Mouse (Mus musculus) lung, embryonic 14.5 days (tissue): ENCODE results near the gene Cux2. TPM values are rescaled to one million over a fixed set of nuclear protein-coding genes. Genes with fewer than 3 reads are reported as not detected.

Source experiments
- ATAC-seq: fragments of 200-750 bp; cut with Nextera tagmentation; 2 replicates; pipeline ENCODE4 v1.8.0; 2017; ENCODE audit warnings: mild to moderate bottlenecking, moderate TSS enrichment, moderate library complexity; ENCODE audit not compliant: insufficient read depth
- DNase-seq: peaks from one replicate; pipeline ENCODE4 v3.0.0-alpha.2; 2015
- H3K27ac ChIP-seq: fragments of 300-500 bp; sonication (generic); 2 replicates; pipeline ENCODE4 v1.5.1; 2014; ENCODE audit warnings: low read depth, mild to moderate bottlenecking, moderate library complexity
- H3K27me3 ChIP-seq: fragments of 300-500 bp; sonication (generic); 2 replicates; pipeline ENCODE4 v1.6.1; 2014; ENCODE audit warnings: low read length, control low read depth; ENCODE audit not compliant: insufficient read depth
- H3K36me3 ChIP-seq: fragments of 300-500 bp; sonication (generic); 2 replicates; pipeline ENCODE4 v1.6.1; 2014; ENCODE audit warnings: control low read depth; ENCODE audit not compliant: insufficient read depth
- H3K4me1 ChIP-seq: fragments of 300-500 bp; sonication (generic); 2 replicates; pipeline ENCODE4 v1.6.1; 2014; ENCODE audit warnings: antibody characterized with exemption, control low read depth; ENCODE audit not compliant: insufficient read depth
- H3K4me2 ChIP-seq: fragments of 300-500 bp; sonication (generic); 2 replicates; pipeline ENCODE4 v1.6.1; 2014; ENCODE audit warnings: mild to moderate bottlenecking
- H3K4me3 ChIP-seq: fragments of 300-500 bp; sonication (generic); 2 replicates; pipeline ENCODE4 v1.5.1; 2014; ENCODE audit warnings: low read depth, low read length
- H3K9ac ChIP-seq: fragments of 300-500 bp; sonication (generic); 2 replicates; pipeline ENCODE4 v1.6.1; 2014
- H3K9me3 ChIP-seq: fragments of 300-500 bp; sonication (generic); 2 replicates; pipeline ENCODE4 v1.6.1; 2016; ENCODE audit warnings: low read depth, low read length, control low read depth
- CTCF ChIP-seq: IDR thresholded peaks from 2 replicates; pipeline ENCODE4 v1.5.1; 2016; ENCODE audit warnings: antibody characterized with exemption, low read depth
- WGBS: fragments of 180-500 bp; shearing (Covaris S2); extraction: QIAGEN DNeasy Blood & Tissue Kit; methylation state at CpG from one replicate; pipeline ENCODE4 v1.1.7; 2014; 5-methylcytosine and 5-hydroxymethylcytosine counted together
- polyA plus RNA-seq: library from polyadenylated mRNA; unstranded; fragments of >200 nt; fragmentation: Nextera tagmentation; extraction: Ambion mirVana; gene quantifications from 2 replicates; pipeline ENCODE4 v1.2.1, GENCODE M21; 2014

Gene Cux2
- polyA plus RNA-seq, 1 experiment from 2014 or later = 4.0 TPM

- Histone ChIP-seq H3K4me3 (no peak overlapping the region), H3K36me3 (peaks cover 88% of the 10 kb centered on the region), H3K4me1 (no peaks in the 10 kb centered on the region), H3K9me3 (no peaks in the 10 kb centered on the region), H3K9ac (no peak overlapping the region), H3K27me3 (no peaks in the 10 kb centered on the region), H3K4me2 (no peak overlapping the region), H3K27ac (no peak overlapping the region)
- 83% methylated on average over 5 of the region's 5 CpGs for WGBS
- DNase-seq (no peak), ATAC-seq (no peak)
- TF ChIP-seq CTCF = no peak
Measured at GRCm38 (mm10) chr5:121819559-121819958, 230.3 kb downstream of the Cux2 start.

- 91% methylated on average over 4 of the region's 4 CpGs for WGBS
- no peaks in the 10 kb centered on the region for H3K4me1 ChIP-seq
- DNase-seq = no peak
- no peak for ATAC-seq
- H3K27ac ChIP-seq = no peak overlapping the region
- no peaks in the 10 kb centered on the region for H3K27me3 ChIP-seq
- H3K9me3 ChIP-seq = no peaks in the 10 kb centered on the region
- no peak overlapping the region for H3K4me3 ChIP-seq
- peaks cover 89% of the 10 kb centered on the region for H3K36me3 ChIP-seq
- H3K9ac ChIP-seq = no peak overlapping the region
- no peak overlapping the region for H3K4me2 ChIP-seq
- TF ChIP-seq CTCF = no peak
Measured at GRCm38 (mm10) chr5:121818862-121819261, 231.0 kb downstream of the Cux2 start.

- DNase-seq = no peak
- no peak overlapping the region for H3K27ac ChIP-seq
- no peak for TF ChIP-seq CTCF
- no peak overlapping the region for H3K9ac ChIP-seq
- H3K36me3 ChIP-seq = peaks cover 89% of the 10 kb centered on the region
- H3K4me3 ChIP-seq = no peak overlapping the region
- H3K4me2 ChIP-seq = no peak overlapping the region
- no peaks in the 10 kb centered on the region for H3K9me3 ChIP-seq
- H3K27me3 ChIP-seq = no peaks in the 10 kb centered on the region
- 93% methylated on average over 7 of the region's 7 CpGs for WGBS
- no peak for ATAC-seq
- no peaks in the 10 kb centered on the region for H3K4me1 ChIP-seq
Measured at GRCm38 (mm10) chr5:121818401-121818800, 231.5 kb downstream of the Cux2 start.

GRCm38 (mm10) chr5:121817551-121817950 lies 232.4 kb downstream of the Cux2 start:
- 84% methylated on average over 9 of the region's 9 CpGs for WGBS
- no peak for TF ChIP-seq CTCF
- peaks cover 89% of the 10 kb centered on the region for H3K36me3 ChIP-seq

GRCm38 (mm10) chr5:121816611-121817010 lies 233.3 kb downstream of the Cux2 start:
- Histone ChIP-seq H3K36me3 (peaks cover 92% of the 10 kb centered on the region), H3K27me3 (no peaks in the 10 kb centered on the region), H3K9me3 (no peaks in the 10 kb centered on the region), H3K4me2 (no peak overlapping the region), H3K4me3 (no peak overlapping the region), H3K27ac (no peak overlapping the region), H3K9ac (no peak overlapping the region), H3K4me1 (no peaks in the 10 kb centered on the region)
- ATAC-seq (no peak), DNase-seq (no peak)
- no peak for TF ChIP-seq CTCF
- WGBS = 93% methylated on average over 2 of the region's 2 CpGs

More at GRCm38 (mm10) chr5:121817551-121817950, 232.4 kb downstream of the Cux2 start:
- no peak overlapping the region for H3K9ac ChIP-seq
- H3K27ac ChIP-seq = no peak overlapping the region
- H3K9me3 ChIP-seq = no peaks in the 10 kb centered on the region
- DNase-seq = no peak
- ATAC-seq = no peak
- H3K4me3 ChIP-seq = no peak overlapping the region
- no peaks in the 10 kb centered on the region for H3K27me3 ChIP-seq
- no peaks in the 10 kb centered on the region for H3K4me1 ChIP-seq
- no peak overlapping the region for H3K4me2 ChIP-seq

GRCm38 (mm10) chr5:121815867-121816380 lies 234.0 kb downstream of the Cux2 start:
- H3K4me3 ChIP-seq = no peak overlapping the region
- no peak overlapping the region for H3K27ac ChIP-seq
- WGBS = 77% methylated on average over 8 of the region's 8 CpGs
- no peak overlapping the region for H3K4me2 ChIP-seq
- H3K9ac ChIP-seq = no peak overlapping the region
- TF ChIP-seq CTCF = no peak
- no peak for DNase-seq
- H3K4me1 ChIP-seq = no peaks in the 10 kb centered on the region
- ATAC-seq = no peak
- H3K27me3 ChIP-seq = no peaks in the 10 kb centered on the region
- peaks cover 96% of the 10 kb centered on the region for H3K36me3 ChIP-seq
- no peaks in the 10 kb centered on the region for H3K9me3 ChIP-seq

- TF ChIP-seq CTCF = peak; percentile 78
- ATAC-seq = peak; percentile 49; the same call in 1 of the 2 replicates
Measured at GRCm38 (mm10) chr5:121815067-121815466, 234.8 kb downstream of the Cux2 start.

More at GRCm38 (mm10) chr5:121815067-121815466, 234.8 kb downstream of the Cux2 start:
- DNase-seq = peak; percentile 84
- Histone ChIP-seq H3K36me3 (peaks cover 97% of the 10 kb centered on the region), H3K9ac (no peak overlapping the region), H3K4me1 (no peaks in the 10 kb centered on the region), H3K27ac (no peak overlapping the region), H3K27me3 (no peaks in the 10 kb centered on the region), H3K4me3 (no peak overlapping the region), H3K9me3 (no peaks in the 10 kb centered on the region), H3K4me2 (no peak overlapping the region)
- WGBS = 57% methylated on average over 3 of the region's 3 CpGs
